Mouse (Mus musculus) MEL (cell line): Measurements from ENCODE around the gene Rpp30. TPM values are rescaled to one million over a fixed set of nuclear protein-coding genes. Genes with fewer than 3 reads are reported as not detected.

Source experiments
- DNase-seq: peaks from one replicate; pipeline ENCODE4 v3.0.0; 2011; ENCODE audit warnings: low read depth, low spot score
- H3K27ac ChIP-seq: 2 replicates; pipeline ENCODE4 v1.5.1; 2012; ENCODE audit warnings: low read depth, mild to moderate bottlenecking, control low read depth, low read length, moderate library complexity; ENCODE audit not compliant: control insufficient read depth
- H3K27me3 ChIP-seq, 2 experiments: fragments of 150-350 bp in 1 of 2; sonication (generic) in 1 of 2; 2 replicates each; pipeline ENCODE4 v1.6.1; 2012; ENCODE audit warnings: low read length in 2 of 2, mild to moderate bottlenecking in 2 of 2, improper control_type of control experiment in 1 of 2, moderate library complexity in 1 of 2; ENCODE audit not compliant: insufficient read depth in 2 of 2, control insufficient read depth in 1 of 2
- H3K36me3 ChIP-seq, 2 experiments: 2 replicates each; pipeline ENCODE4 v1.6.1; 2012 to 2014; ENCODE audit warnings: low read length in 2 of 2, improper control_type of control experiment in 1 of 2, inconsistent platforms in 1 of 2, mild to moderate bottlenecking in 1 of 2; ENCODE audit not compliant: insufficient read depth in 2 of 2, control insufficient read depth in 1 of 2
- H3K4me1 ChIP-seq, 2 experiments: fragments of 150-350 bp in 1 of 2; sonication (generic) in 1 of 2; 2 replicates each; pipeline ENCODE4 v1.6.1; 2012; ENCODE audit warnings: low read length in 2 of 2, improper control_type of control experiment in 1 of 2, mild to moderate bottlenecking in 1 of 2; ENCODE audit not compliant: insufficient read depth in 2 of 2, control insufficient read depth in 1 of 2
- H3K4me3 ChIP-seq, 2 experiments: fragments of 150-350 bp in 1 of 2; sonication (generic) in 1 of 2; 2 replicates each; pipeline ENCODE4 v1.5.1; 2012; ENCODE audit warnings: low read depth in 2 of 2, low read length in 2 of 2, mild to moderate bottlenecking in 2 of 2, moderate library complexity in 2 of 2, control low read depth in 1 of 2, improper control_type of control experiment in 1 of 2; ENCODE audit not compliant: control insufficient read depth in 1 of 2, insufficient read depth in 1 of 2
- H3K79me2 ChIP-seq: 2 replicates; pipeline ENCODE4 v1.6.1; 2012; ENCODE audit warnings: mild to moderate bottlenecking, low read length, moderate library complexity; ENCODE audit not compliant: control insufficient read depth, poor library complexity, insufficient read depth
- H3K9ac ChIP-seq: 2 replicates; pipeline ENCODE4 v1.6.1; 2012; ENCODE audit warnings: low read depth, mild to moderate bottlenecking, control low read depth, low read length, moderate library complexity; ENCODE audit not compliant: control insufficient read depth, poor library complexity, severe bottlenecking
- H3K9me3 ChIP-seq: fragments of 150-350 bp; sonication (generic); replicated peaks from 2 replicates; pipeline ENCODE4 v1.6.1; 2012; ENCODE audit warnings: mild to moderate bottlenecking, low read length, improper control_type of control experiment, moderate library complexity; ENCODE audit not compliant: insufficient read depth
- BHLHE40 ChIP-seq: IDR thresholded peaks from 2 replicates; pipeline ENCODE4 v1.6.1; 2012; ENCODE audit warnings: low read depth, mild to moderate bottlenecking, inconsistent platforms, low read length, improper control_type of control experiment, borderline replicate concordance
- CHD2 ChIP-seq: IDR thresholded peaks from 2 replicates; pipeline ENCODE4 v1.6.1; 2011; ENCODE audit warnings: low read length, improper control_type of control experiment
- CTCF ChIP-seq, 3 experiments: IDR thresholded peaks in 2 of 3; conservative IDR thresholded peaks in 1 of 3; 2 replicates each; pipeline ENCODE4 v1.5.1; 2011 to 2012; ENCODE audit warnings: low read length in 3 of 3, low read depth in 2 of 3, mild to moderate bottlenecking in 2 of 3, improper control_type of control experiment in 1 of 3, inconsistent platforms in 1 of 3, mixed read lengths in 1 of 3, moderate library complexity in 1 of 3; ENCODE audit not compliant: control insufficient read depth in 1 of 3, insufficient read depth in 1 of 3, poor library complexity in 1 of 3, severe bottlenecking in 1 of 3
- E2F4 ChIP-seq: IDR thresholded peaks from 2 replicates; pipeline ENCODE4 v1.6.1; 2011; ENCODE audit warnings: low read depth, low read length, improper control_type of control experiment, borderline replicate concordance
- ELF1 ChIP-seq: IDR thresholded peaks from 2 replicates; pipeline ENCODE4 v1.6.1; 2014; ENCODE audit warnings: low read depth, mild to moderate bottlenecking, inconsistent platforms, low read length, improper control_type of control experiment, moderate library complexity
- ETS1 ChIP-seq: IDR thresholded peaks from 2 replicates; pipeline ENCODE4 v1.6.1; 2012; ENCODE audit warnings: low read depth, mild to moderate bottlenecking, inconsistent platforms, low read length, improper control_type of control experiment, moderate library complexity
- MAFK ChIP-seq: IDR thresholded peaks from 2 replicates; pipeline ENCODE4 v1.6.1; 2011; ENCODE audit warnings: low read depth, mild to moderate bottlenecking, low read length, improper control_type of control experiment, borderline replicate concordance
- MYB ChIP-seq: IDR thresholded peaks from 2 replicates; pipeline ENCODE4 v1.6.1; 2011; ENCODE audit warnings: mild to moderate bottlenecking, low read depth, low read length, improper control_type of control experiment
- NRF1 ChIP-seq: IDR thresholded peaks from 2 replicates; pipeline ENCODE4 v1.6.1; 2014; ENCODE audit warnings: low read depth, mild to moderate bottlenecking, inconsistent platforms, low read length, improper control_type of control experiment, moderate library complexity; ENCODE audit not compliant: poor library complexity, insufficient read depth, severe bottlenecking
- POLR2A ChIP-seq, 2 experiments: IDR thresholded peaks; 2 replicates each; pipeline ENCODE4 v1.6.1; 2011 to 2012; ENCODE audit warnings: low read length in 2 of 2, mild to moderate bottlenecking in 2 of 2, control low read depth in 1 of 2, improper control_type of control experiment in 1 of 2, low read depth in 1 of 2, moderate library complexity in 1 of 2; ENCODE audit not compliant: control insufficient read depth in 1 of 2, insufficient read depth in 1 of 2, poor library complexity in 1 of 2
- POLR2AphosphoS2 ChIP-seq: IDR thresholded peaks from 2 replicates; pipeline ENCODE4 v1.6.1; 2011; ENCODE audit warnings: low read length, improper control_type of control experiment
- POLR2AphosphoS5 ChIP-seq: IDR thresholded peaks from 2 replicates; pipeline ENCODE4 v1.6.1; 2012; ENCODE audit warnings: low read depth, borderline replicate concordance, mild to moderate bottlenecking, inconsistent platforms, low read length, moderate library complexity, mixed read lengths
- RCOR1 ChIP-seq: IDR thresholded peaks from 2 replicates; pipeline ENCODE4 v1.6.1; 2012; ENCODE audit warnings: low read depth, mild to moderate bottlenecking, inconsistent platforms, low read length, improper control_type of control experiment
- SIN3A ChIP-seq: IDR thresholded peaks from 2 replicates; pipeline ENCODE4 v1.6.1; 2012; ENCODE audit warnings: low read length, improper control_type of control experiment, inconsistent platforms
- TBP ChIP-seq: IDR thresholded peaks from 2 replicates; pipeline ENCODE4 v1.8.0; 2011; ENCODE audit warnings: low read depth, low read length, improper control_type of control experiment
- TCF12 ChIP-seq: IDR thresholded peaks from 2 replicates; pipeline ENCODE4 v1.6.1; 2014; ENCODE audit warnings: low read depth, mild to moderate bottlenecking, inconsistent platforms, low read length, improper control_type of control experiment, moderate library complexity
- USF1 ChIP-seq: IDR thresholded peaks from 2 replicates; pipeline ENCODE4 v1.6.1; 2014; ENCODE audit warnings: low read depth, mild to moderate bottlenecking, inconsistent platforms, low read length, improper control_type of control experiment, moderate library complexity
- ZC3H11A ChIP-seq: IDR thresholded peaks from 2 replicates; pipeline ENCODE4 v1.6.1; 2012; ENCODE audit warnings: low read depth, mild to moderate bottlenecking, inconsistent platforms, low read length, improper control_type of control experiment
- ZMIZ1 ChIP-seq: IDR thresholded peaks from 2 replicates; pipeline ENCODE4 v1.6.1; 2012; ENCODE audit warnings: low read depth, mild to moderate bottlenecking, inconsistent platforms, low read length, improper control_type of control experiment, moderate library complexity
- ZNF384 ChIP-seq: IDR thresholded peaks from 2 replicates; pipeline ENCODE4 v1.6.1; 2012; ENCODE audit warnings: low read depth, mild to moderate bottlenecking, inconsistent platforms, low read length, improper control_type of control experiment
- polyA plus RNA-seq, 2 experiments: library from polyadenylated mRNA; stranded (reverse) in 1 of 2; unstranded in 1 of 2; fragments of >175 nt in 1 of 2; fragments of >200 nt in 1 of 2; gene quantifications; 2 replicates each; pipeline versions ENCODE4 v1.2.1 to v1.2.4; 2012; ENCODE audit warnings: low replicate concordance in 2 of 2, low read depth in 1 of 2; ENCODE audit not compliant: insufficient read length in 2 of 2, insufficient read depth in 1 of 2, missing spikeins in 1 of 2
- total RNA-seq: library from RNA; depleted of rRNA; stranded (reverse); fragments of 300-350 nt; gene quantifications from 2 replicates; pipeline ENCODE4 v1.2.3, GENCODE M21; 2012

Gene Rpp30
- total and polyA plus RNA-seq, 3 experiments = 55.4 to 81.3 TPM; not detected in 1

GRCm38 (mm10) chr19:36143571-36143970, 60.1 kb downstream of the Rpp30 start:
- TF ChIP-seq BHLHE40 (no peak), ELF1 (no peak), NRF1 (no peak), ZC3H11A (no peak), POLR2AphosphoS5 (no peak), ETS1 (no peak), CTCF (IDR thresholded peaks at IDR 0.05 in 2 of 3, conservative IDR thresholded peaks at IDR 0.05 in 1 of 3; ENCODE audit: control insufficient read depth in 1 of 3, insufficient read depth in 1 of 3, low read depth in 2 of 3, low read length in 3 of 3, poor library complexity in 1 of 3, severe bottlenecking in 1 of 3) (no peak), ZNF384 (no peak), MAFK (no peak), POLR2AphosphoS2 (no peak), TCF12 (no peak)
- H3K9me3 ChIP-seq = no peaks in the 10 kb centered on the region

GRCm38 (mm10) chr19:36148578-36148977, 65.1 kb downstream of the Rpp30 start:
- no peak for DNase-seq
- Histone ChIP-seq H3K27ac (no peak overlapping the region), H3K4me1 (no peaks in the 10 kb centered on the region), H3K9me3 (no peaks in the 10 kb centered on the region), H3K36me3 (no peaks in the 10 kb centered on the region), H3K27me3 (no peaks in the 10 kb centered on the region), H3K79me2 (no peaks in the 10 kb centered on the region), H3K9ac (no peak overlapping the region), H3K4me3 (no peak overlapping the region)
- peak in 1 of 3 experiments; percentile 5; a peak in 1 of 6 replicates for TF ChIP-seq CTCF (IDR thresholded peaks at IDR 0.05 in 2 of 3, conservative IDR thresholded peaks at IDR 0.05 in 1 of 3; ENCODE audit: control insufficient read depth in 1 of 3, insufficient read depth in 1 of 3, low read depth in 2 of 3, low read length in 3 of 3, poor library complexity in 1 of 3, severe bottlenecking in 1 of 3)
- no peak for TF ChIP-seq POLR2AphosphoS5
- no peak for TF ChIP-seq CHD2

More at GRCm38 (mm10) chr19:36143571-36143970, 60.1 kb downstream of the Rpp30 start:
- Histone ChIP-seq H3K4me1 (no peaks in the 10 kb centered on the region), H3K36me3 (no peaks in the 10 kb centered on the region), H3K4me3 (no peak overlapping the region), H3K79me2 (no peaks in the 10 kb centered on the region), H3K9ac (no peak overlapping the region), H3K27ac (no peak overlapping the region), H3K27me3 (no peaks in the 10 kb centered on the region)
- no peak for DNase-seq

- TF ChIP-seq E2F4 = no peak
- TF ChIP-seq TBP = no peak
- TF ChIP-seq POLR2AphosphoS5 = no peak
- no peak for TF ChIP-seq TCF12
- TF ChIP-seq RCOR1 = no peak
- TF ChIP-seq MYB = no peak
- no peak for TF ChIP-seq SIN3A
- no peak for TF ChIP-seq ZMIZ1
- no peak for TF ChIP-seq POLR2A (IDR thresholded peaks at IDR 0.05; ENCODE audit: control insufficient read depth in 1 of 2, insufficient read depth in 1 of 2, low read depth in 1 of 2, low read length in 2 of 2, poor library complexity in 1 of 2)
- TF ChIP-seq USF1 = no peak
- H3K4me3 ChIP-seq = no peak overlapping the region
- H3K9ac ChIP-seq = no peak overlapping the region
- no peaks in the 10 kb centered on the region for H3K9me3 ChIP-seq
- H3K4me1 ChIP-seq = no peaks in the 10 kb centered on the region
- no peak for DNase-seq
- H3K27me3 ChIP-seq = no peaks in the 10 kb centered on the region
- no peaks in the 10 kb centered on the region for H3K36me3 ChIP-seq
- H3K79me2 ChIP-seq = no peaks in the 10 kb centered on the region
- no peak overlapping the region for H3K27ac ChIP-seq
Observed at GRCm38 (mm10) chr19:36150241-36151007, 66.9 kb downstream of the Rpp30 start.
